Mouse (Mus musculus): ENCODE measurements at regions not wholly inside any gene's neighbourhood (a gene's known extent, or its start where the extent isn't known, plus 50 kb on each side); places are given as distances from the start of the nearest gene placed in this dataset.

DNA sequence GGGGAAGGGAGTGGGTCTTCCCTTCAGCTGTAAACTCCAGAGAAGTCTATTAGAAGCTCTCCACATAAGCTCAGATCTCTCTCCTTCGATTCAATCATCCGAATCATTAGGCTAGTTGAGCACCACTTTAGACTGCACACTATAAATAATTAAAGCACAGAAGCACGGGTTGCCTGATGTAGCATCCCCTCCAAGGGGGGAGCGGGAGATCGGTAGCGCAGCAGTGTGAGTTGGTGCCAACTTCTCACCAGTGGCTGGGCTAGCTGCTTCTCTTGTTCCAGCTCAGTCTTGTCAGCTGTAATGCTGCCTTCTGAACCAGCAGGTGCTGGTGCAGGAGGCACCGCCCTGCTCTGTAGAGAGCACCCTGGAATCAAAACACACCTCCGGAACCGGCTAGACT is 78.6 kb downstream of the A830031A19Rik start:
- no peak for DNase-seq (ENCODE audit: low spot score in 2 of 2)

DNA sequence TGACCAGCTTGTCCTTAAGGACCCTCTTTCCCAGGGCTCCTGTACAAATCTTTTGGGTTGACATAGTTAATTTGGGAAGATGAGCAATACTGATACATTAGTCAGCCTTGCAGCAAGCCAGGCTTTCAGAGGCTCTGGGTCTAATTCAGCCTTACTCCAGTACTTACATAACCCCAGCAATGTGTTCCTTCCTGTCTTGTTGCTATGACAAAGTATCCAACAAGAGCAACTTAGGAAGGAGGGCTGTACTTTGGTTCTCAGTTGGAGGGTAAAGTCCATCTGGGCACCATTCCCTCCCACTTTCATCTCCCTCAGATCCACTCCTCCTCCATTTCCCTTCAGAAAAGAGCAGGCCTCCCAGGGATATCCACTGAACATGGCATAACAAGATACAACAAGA is 80.7 kb downstream of the A830031A19Rik start:
- DNase-seq (ENCODE audit: low spot score in 2 of 2), result peak in 1 of 2 experiments; percentile 38

DNA sequence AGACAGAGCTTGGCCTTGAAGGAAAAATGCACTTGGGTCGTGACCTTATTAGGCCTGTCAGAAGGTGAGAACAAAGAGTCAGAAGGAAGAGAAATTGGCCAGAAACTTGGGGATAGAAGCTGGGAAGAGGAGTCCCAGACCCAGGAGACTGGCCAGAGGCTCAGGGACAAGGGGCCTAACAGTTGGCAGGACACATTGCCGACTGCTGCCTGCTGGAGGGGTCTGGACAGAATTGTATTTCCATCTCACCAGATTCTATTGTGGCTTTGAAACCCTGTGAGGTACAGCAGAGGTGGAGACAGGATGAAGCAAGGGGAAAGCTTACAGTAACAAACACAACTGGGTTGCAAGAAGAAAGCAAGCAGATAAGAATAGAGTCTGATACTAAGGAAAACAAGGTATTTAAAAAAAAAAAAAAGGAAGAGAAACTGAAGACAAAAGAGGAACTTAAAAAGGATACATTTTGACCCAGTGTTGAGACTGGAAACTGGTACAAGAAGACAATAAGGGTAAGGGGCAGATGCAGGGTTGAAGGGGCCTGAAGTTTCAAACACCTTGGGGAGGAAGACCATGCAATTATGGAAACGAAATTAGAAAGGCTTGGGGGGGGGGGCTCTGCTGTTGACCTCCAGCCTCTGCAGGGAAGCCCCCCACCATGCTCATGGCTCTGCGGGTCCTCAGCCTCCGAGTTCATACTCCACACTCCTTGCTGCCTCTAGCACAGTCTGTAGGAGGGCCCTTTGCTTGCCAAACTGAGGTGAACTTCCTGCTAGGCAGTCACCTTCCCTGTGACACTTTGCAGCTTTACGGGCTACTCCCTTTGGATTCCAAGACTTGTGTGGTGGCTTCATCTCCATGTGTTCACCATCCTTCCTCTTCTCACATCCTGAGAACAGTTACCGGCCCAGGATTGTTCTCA is 87.1 kb downstream of the A830031A19Rik start:
- no peak for DNase-seq (ENCODE audit: low spot score in 2 of 2)

DNA sequence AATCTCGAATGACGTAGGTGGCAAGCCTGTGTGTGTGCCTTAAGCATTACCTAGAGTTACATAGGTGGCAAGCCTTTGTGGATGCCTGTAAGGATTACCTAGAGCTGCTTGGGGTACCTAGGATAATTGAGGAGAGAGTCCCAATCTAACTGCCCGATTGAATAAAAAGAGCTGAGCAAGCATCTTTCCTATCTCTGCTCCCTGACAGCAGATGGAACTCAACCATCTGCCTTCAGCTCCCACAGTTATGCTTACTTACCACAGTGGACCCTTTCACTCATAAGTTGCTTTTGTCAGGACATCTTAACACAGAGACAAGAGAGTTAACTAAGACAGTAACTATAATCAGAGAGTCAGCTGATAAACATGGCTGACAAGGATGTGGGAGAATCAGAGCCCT is 89.6 kb downstream of the A830031A19Rik start:
- no peak for DNase-seq (ENCODE audit: low spot score in 2 of 2)

DNA sequence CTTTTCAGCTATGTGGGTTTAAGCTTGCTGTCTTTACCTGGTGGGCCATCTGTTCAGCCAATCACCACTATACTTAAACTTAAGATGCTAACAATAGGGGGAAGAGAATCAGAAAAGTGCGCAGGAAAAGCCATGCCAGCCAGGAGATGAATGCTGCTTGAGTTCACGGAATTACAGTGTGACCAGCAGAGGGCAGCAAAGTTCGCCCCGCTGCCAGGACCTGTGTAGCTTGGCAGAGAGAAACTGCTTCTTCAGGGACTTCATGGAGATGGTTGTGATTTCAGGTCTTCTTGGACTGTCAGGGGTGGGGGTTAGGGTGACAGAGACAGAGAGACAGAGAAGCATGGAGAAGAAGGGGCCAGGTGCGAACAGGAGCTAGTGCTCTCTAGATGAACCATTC is 84.3 kb upstream of the Papolg start:
- DNase-seq (ENCODE audit: low spot score in 2 of 2), result peak; percentile 60 to 74

DNA sequence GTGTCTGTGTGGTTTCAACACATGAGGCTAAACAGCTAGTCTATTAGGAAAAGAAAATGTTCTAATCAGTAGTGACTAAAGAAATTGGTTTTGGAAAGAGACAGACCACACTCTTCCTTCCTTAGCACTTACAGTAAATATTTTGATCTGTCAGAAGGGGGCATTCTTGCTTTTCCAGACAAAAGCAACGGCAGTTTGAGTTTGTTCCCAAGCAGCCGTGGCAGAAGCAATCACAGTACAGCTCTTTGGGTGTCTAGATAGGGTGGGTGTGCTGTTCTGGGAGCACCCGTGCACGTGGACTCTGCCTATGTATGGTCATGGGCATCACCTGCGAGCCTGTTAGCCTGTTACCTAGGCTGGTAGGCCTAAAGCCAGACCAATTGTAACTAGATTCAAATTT is 83.2 kb upstream of the Papolg start:
- DNase-seq (ENCODE audit: low spot score in 2 of 2), result no peak

DNA sequence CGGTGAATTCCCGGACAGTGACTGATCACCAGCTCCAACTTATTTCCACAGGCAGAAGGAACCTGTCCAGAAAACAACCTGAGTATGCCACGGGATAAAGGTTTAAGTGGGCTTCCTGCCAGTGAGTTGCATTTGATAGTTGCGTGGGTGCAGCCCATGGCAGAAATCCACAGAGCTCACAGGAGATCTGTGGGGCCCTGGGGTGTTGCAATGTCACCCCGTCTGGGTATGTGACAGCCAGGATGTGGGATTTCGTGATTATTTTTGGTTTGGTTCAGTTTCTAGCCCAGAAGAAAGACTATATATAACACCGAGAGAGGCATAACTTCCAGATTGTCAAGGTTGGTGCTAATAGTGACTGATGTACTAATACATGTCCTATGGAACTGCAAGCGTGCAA is 82.0 kb upstream of the Papolg start:
- peak in 1 of 2 experiments; percentile 67 for DNase-seq (ENCODE audit: low spot score in 2 of 2)

DNA sequence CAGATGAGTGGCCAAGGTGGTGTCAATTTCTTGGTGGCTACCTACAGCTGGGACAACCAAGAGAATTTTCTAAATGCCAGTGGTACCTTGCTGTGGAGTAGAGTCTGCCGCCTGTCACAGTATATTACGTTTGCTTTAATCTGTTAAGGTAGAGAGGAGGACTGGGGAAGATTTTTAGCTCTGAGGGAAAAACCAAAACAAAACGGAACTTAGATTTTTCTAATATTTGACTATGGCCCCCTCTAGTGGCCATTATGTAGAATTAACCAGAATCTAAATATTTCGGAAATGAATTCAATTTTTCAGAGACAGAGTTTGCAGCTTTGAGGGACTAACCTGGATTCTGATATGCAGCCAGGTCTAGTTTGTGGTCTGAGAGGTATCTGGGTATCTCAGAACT is 59.3 kb upstream of the Papolg start:
- DNase-seq (ENCODE audit: low spot score in 2 of 2), result no peak

DNA sequence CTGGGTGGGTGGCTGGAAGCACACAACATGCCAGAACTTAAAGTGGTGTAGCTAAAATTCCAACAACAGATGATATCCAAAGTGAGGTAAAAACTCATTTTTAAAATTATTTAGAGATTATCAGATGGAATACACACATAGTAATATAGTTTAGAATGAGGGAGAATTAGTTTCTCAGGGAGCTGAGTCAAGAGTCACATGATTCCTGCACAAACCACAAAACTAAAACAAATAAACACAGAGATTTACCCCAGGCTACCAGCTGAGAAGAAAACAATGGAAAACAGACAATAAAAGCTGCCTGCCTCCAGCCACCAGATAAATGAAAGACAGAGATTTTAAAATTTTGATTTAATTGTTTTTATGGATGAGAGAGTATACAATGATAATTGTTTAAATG is 50.9 kb upstream of the Papolg start:
- no peak for DNase-seq (ENCODE audit: low spot score in 2 of 2)

Data from left cerebral cortex, adult 8-10 months (tissue).